Mouse (Mus musculus) G1E-ER4 (cell line): ENCODE data around the gene Gramd2. TPM values are rescaled to one million over a fixed set of nuclear protein-coding genes. Genes with fewer than 3 reads are reported as not detected.

Source experiments
- GATA1 ChIP-seq: IDR thresholded peaks from one replicate; pipeline ENCODE4 v1.8.0; 2012; ENCODE audit warnings: low read length, inconsistent platforms
- polyA plus RNA-seq: library from polyadenylated mRNA; stranded (reverse); fragments of >175 nt; gene quantifications from 2 replicates; pipeline ENCODE4 v1.2.3, GENCODE M21; 2012

Gramd2 gene
- polyA plus RNA-seq: not detected in 2 replicates

DNA sequence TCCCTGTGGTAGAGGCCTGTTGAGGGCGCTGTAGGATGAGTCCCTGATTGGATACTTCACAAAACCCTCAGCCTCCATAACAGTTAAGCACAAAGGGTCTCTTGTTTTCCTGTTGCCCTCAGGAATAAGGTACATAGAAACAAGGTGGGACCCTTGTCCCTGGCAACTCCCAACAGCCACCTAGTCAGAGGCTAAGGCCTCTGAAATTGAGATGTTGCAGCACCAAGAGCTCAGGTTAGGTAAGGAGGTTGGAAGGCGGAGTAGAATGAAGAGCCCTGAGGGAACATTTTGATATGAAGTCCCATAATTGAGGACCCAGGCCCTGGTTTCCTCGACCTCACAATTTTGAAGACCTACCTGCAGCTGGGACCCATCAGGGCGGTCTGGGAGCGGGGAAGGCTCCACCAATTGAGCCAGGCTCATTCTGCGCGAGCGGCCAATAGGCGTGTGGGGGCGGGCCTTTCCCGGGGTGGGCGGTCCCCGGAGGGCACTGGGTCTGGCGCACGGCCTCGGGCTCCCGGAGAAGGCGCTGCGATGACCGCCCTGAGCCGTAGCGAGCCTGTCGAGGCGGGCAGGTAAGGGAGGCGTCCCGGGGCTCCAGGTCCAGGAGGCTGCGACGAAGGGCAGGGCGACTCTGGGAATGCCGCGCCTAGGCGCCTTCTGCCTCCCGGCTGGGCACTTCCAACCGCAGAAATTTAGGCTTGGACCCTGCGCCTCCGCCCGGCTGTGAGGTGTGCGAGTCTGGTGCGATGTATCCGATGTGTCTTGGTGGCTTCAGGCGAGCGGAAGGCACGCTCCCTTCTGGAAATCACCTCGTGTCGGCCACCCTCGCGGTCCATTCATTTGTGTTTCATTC lies at the start of gene Gramd2:
Gene Gramd2 (plus strand): TSS at position 467 of the 856 bp plus-strand sequence.
- TF ChIP-seq GATA1: no peak

DNA sequence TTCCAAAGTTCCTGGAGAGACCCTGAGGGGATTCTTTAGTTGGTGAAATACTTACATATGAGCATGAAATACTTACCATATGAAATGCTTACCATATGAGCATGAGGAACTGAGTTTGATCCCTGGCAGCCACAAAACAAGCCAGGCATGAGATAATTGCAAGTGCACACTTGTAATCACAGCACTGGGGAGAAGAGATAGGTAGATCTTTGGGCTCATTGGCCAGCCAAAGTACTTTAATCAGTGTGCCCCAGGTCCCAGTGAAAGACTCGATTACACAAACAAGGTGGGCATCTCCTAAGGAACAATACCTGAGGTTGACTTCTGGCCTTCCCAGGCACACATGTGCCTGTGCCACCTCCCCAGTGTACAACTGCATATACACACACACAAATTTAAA lies 41.6 kb upstream of the Gramd2 start:
- TF ChIP-seq GATA1: peak; percentile 79

- no peak for TF ChIP-seq GATA1
Observed at GRCm38 (mm10) chr9:59639936-59640335, 40.0 kb upstream of the Gramd2 start.

DNA sequence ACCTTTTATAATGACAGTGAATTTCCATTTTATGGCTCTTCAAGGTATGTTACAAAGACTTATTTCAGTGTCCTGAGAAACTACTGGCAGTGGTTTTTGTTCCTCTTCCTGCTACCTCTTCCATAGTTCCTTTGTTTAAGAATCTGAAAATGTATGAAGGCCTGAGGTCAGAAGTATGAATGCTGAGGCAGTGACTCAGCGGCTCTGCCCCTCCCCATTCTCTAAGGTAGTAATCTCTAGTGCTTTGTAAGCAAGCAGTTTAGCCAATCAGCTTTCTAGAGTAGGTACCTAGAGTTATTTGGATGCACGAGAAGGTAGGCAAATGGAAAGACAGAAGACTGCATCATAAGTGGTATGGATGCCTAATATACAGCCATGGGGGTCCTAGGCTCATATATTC lies 38.6 kb upstream of the Gramd2 start:
- TF ChIP-seq GATA1: no peak

GRCm38 (mm10) chr9:59649911-59650310 lies 30.0 kb upstream of the Gramd2 start:
- TF ChIP-seq GATA1: no peak

DNA sequence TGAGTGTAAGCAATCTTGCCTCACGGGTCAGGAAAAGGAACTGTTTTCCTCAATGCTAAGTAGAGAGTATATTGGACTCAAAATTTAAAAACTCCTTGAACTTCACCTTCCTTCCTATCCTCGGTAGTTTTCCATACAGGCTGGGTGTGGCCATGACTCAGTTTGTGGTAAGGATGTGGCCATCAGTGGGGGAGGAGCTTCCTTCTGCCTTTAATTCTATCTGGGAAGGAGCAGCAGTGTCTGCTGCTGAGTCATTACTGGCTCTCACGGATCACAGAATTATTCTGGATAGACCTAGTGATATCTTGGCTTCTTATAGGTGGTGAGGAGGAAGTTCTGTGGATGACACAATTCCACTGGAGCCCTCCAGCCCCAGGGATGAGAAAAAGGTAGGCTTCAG lies 26.6 kb upstream of the Gramd2 start:
- no peak for TF ChIP-seq GATA1

GRCm38 (mm10) chr9:59654450-59654983 lies 25.4 kb upstream of the Gramd2 start:
- no peak for TF ChIP-seq GATA1

- no peak for TF ChIP-seq GATA1
Observed at GRCm38 (mm10) chr9:59655958-59656634, 23.8 kb upstream of the Gramd2 start, which contains the start of gene Pkm. Gene Pkm, plus strand, starts transcription at chr9:59656368.

DNA sequence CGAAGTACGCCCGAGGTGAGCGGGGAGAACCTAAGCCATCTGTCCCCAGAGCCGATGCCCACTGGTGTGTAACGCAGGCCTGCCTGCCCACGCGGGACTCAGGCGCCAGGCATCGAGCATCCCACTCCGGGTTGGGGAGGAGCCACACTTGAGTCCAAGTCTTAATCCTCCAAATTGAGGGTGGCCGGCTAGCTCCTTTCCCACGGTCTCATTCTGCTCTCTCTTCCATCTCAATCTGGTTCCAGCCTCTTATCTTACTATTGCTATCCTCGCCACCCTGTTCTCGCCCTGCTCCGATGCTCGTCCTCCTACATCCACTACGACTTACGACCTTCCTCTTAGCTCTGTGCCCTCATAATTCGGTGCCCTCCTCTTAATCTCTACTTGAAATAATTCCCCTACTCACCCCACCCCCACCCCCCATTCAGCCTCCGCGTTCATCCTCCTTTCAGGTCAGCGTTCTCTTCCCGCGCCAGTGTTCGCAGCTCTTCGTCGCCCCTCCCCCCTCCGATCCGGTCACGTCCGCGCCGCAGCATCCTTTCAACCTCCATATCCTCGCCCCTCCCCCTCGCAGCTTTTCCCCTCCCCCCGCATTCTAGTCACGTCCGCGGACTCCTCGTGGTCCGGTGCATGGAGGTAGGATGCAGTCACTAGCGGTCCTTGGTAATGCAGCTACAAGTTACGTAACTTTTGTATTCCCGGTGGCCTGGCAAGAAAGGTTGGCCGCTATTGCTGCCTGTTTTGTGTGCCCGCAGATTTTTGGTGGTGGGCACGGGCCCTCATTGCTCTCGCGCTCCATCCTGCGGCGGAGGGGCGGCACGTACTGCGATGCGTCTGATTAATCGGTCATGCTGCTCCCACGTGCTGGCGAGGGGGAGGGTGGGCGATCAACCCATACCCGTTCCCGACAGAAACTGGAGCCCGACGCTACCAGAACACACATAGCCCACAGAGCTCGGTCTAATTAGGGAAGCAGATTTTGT lies 23.0 kb upstream of the Gramd2 start:
- TF ChIP-seq GATA1: no peak

- no peak for TF ChIP-seq GATA1
Observed at GRCm38 (mm10) chr9:59658146-59658545, 21.8 kb upstream of the Gramd2 start.

GRCm38 (mm10) chr9:59659036-59660026 lies 20.6 kb upstream of the Gramd2 start:
- no peak for TF ChIP-seq GATA1

- no peak for TF ChIP-seq GATA1
Observed at GRCm38 (mm10) chr9:59660421-59660820, 19.5 kb upstream of the Gramd2 start.

DNA sequence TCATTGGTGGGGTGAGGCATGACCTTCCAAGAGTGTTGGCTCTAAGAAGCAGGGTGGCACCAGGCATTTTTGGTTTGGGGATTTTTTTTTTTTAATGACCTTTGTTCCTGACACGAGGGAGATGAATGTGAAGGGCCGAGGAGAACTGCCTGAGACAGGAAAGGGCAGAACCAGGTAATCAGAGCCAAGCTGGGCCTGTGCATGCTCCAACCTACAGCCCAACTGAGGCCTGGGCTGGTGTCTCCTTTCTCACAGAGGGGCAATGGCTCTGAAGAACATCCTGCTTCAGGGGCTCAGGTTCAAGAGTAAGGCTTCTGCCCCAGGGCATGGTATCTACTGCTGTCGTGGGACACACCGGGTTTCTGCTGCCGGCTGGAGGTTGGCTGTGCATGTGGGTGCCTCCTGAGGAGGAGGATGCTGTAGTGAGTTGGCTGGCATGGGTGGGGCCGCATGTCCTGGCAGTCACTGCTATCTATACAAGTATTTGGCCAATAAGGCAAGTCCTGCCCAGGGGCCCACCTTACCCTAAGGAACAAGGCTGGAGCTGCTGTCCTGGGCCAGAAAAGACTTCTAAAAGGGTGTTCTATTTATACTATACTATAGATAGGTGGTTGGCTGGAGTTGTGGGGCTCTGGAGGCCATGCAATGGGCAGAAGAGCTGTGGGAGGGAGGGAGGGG lies 18.5 kb upstream of the Gramd2 start:
- TF ChIP-seq GATA1: no peak

- no peak for TF ChIP-seq GATA1
Observed at GRCm38 (mm10) chr9:59663226-59663625, 16.7 kb upstream of the Gramd2 start.
